Mouse (Mus musculus) lung, adult 18-20 months (tissue): ENCODE measurements around the gene Steap3.

Source experiments
- DNase-seq, 2 experiments: peaks; one replicate each; pipeline ENCODE4 v3.0.0; 2022; ENCODE audit warnings: mixed read lengths in 2 of 2

Steap3 gene

GRCm38 (mm10) chr1:120196724-120197123 is 75.8 kb downstream of the Steap3 start:
- no peak for DNase-seq

GRCm38 (mm10) chr1:120195947-120196346 is 76.6 kb downstream of the Steap3 start:
- no peak for DNase-seq

- DNase-seq: no peak
Measured at GRCm38 (mm10) chr1:120193586-120193985, 78.9 kb downstream of the Steap3 start.

DNA sequence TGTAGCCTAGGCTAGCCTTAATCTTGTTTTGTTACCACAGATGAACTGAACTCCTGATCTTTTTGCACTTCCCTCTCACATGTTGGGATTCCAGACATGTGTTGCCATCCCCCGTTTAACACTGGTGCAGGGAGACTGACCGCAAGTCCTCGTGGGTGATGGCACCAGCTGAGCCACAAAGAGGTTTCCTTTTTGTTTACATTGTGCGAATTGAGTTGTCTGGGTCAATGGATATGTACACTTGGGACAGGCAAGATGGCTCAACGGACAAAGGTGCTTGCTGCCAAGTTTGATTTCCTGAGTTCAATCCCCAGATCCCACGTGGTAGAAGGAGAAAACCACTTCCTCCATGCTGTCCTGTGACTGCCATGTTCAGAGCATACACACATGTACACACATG is 80.2 kb downstream of the Steap3 start:
- no peak for DNase-seq

DNA sequence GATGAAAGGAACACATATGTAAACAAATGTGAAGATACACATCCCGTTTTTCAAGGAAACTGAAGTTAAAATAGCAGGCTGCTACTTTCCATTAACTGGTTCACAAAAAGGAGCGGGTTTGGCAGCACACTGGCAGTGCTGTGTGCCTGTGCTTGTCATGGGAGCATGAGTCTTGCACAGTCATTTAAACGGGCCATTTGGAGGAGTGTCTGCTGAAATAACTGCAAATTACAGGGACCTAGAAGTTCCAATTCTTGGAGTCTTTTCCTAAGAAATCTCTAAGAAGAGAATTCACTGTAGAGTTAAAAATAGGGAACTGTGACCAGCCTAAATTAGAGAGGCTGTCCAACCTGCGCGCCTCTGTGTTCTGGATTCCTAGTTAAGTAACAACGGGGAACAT is 81.6 kb downstream of the Steap3 start:
- no peak for DNase-seq

DNA sequence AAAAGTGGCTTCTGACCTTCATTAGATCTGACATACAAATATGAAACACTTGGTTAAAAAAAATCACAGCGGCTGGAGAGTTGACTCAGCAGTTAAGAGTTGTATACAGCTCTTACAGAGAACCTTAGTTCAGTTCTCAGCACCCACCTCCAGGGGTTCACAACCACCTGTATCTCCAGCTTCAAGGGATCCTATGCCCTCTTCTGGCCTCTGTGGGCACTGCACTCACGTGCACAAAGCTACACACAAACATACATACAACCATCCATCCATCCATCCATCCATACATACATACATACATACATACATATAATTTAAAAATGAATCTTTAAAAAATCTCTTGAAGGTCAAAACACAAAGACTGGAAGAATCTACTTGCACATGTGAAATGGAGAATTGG is 82.2 kb downstream of the Steap3 start:
- no peak for DNase-seq

DNA sequence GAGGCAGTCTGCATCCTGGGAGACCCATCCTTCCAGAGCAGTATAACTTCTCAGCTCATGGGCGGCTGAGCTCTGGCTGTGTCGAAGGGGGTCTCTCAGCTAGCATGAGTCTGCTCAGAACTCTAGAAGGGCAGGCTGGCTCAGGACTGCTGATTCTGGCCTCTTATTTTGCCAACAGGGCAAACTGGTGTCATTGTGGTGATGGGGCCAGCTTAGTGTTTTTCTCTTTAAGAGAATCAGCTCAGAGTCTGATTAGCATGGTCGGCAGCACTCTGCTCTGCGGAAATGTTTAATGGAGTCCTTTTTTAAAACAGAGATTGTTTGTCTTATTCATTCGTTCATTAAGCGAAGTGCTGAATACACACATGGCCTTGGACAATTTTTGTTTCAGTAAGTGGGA is 83.3 kb downstream of the Steap3 start:
- DNase-seq: no peak

DNA sequence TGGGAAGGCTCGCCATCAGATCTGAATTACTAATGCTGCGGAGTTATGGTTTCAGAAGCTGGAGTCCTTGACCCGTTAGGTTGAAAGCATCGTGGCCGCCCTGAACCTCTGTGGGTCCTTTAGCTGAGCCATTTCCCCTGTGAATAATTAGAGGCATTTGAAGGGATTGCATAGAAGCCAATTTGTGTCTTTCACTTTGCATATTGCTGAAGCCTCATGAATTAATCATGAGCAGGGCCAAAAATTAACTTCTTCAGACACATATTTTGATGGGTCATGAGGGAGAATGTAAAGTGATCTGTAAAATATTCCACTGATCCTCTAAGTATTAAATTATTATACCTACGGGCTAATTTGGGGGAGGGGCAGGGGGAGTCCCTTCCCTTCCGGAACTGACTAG is 85.4 kb downstream of the Steap3 start:
- DNase-seq: no peak

- DNase-seq: no peak
Measured at GRCm38 (mm10) chr1:120186655-120187054, 85.8 kb downstream of the Steap3 start.

DNA sequence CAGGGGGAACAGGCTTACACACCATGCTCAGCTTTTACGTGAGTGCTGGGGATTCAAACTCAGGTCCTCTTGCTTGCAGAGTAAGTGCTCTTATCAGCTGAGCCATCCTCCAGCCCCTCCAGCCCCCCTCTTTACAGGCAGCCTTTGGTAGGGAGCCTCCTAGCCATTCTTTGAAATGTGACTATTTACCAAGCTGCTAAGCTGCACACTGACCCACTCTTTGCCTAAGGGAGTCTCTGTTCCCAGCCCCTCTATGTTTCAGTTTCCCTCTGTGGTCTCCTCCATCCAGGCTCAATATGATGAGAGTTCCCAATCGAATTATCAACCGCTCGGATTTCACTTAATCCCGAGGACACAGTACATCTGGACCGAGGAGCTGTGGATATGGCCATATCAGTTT is 86.3 kb downstream of the Steap3 start:
- DNase-seq: no peak

DNA sequence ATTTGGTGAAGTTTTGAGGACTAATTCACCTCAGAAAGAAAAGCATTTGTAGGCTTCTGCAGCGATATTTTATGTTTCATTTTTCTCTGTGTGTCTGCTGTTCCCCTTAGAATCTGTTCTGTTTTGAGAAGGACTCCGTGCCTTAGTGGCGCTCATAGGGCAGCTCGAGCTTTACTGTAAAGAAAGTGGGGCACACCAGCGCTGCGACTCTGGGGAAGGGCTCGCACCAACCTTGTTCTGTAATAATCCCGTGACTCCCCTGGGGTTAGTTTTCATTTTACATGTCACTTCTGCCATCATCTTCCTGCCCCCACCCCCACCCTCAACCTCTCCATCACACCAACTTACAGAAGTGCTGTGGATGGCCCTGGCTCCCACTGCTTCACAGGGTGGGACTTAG is 95.4 kb downstream of the Steap3 start:
- DNase-seq: no peak

- DNase-seq: peak; percentile 10 to 44
Measured at GRCm38 (mm10) chr1:120176313-120176712, 96.2 kb downstream of the Steap3 start.

DNA sequence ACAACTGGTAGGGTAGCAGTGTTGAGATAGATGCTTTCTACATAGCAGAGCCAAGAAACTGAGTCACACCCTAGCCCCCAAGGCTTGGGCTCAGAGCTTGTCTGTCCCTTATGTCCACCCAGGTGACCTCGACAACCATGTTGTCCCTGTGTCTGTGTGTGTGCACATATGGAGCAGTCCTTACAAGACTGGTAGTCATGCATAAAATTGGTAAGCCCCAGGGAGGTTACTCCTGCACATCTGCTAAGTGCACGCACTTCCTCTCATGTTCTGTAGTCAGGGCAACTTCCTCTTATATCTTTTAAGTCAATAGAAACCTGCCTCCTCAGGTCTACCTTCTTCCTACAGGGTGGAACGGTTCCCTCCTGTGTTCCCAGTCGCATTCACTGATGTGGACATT is 97.5 kb downstream of the Steap3 start:
- DNase-seq: no peak

DNA sequence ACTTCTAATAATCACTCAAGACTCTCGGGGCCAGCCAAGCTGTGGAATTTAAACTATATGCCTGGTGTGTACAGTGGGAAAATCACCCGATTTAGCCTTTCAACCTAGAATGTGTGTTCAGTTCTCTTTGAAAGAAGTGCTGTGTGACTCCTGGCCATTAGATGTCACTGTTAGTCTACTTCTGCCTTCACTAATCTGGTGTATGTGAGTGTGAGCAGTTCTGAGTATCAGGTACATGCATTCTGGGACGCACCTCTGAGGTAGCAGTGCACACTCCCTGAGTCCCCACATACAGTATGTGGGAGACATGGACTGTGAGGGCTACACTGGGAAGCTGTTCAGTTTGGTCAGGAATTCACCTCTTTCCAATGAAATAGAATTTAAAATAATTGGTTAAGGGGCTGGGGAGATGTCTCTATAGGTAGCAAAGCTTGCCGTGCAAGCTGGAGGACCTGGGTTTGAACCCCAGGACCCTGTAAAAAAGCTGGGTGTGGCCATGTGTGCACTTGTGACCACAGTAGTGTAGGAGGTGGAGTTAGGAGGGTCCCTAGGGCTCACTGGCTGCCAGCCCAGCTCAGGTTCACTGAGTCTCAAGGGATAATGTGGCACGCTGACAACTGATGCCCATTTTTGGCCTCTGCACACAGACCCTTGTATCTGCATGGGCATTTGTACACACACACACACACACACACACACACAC is 100.5 kb downstream of the Steap3 start:
- no peak for DNase-seq

DNA sequence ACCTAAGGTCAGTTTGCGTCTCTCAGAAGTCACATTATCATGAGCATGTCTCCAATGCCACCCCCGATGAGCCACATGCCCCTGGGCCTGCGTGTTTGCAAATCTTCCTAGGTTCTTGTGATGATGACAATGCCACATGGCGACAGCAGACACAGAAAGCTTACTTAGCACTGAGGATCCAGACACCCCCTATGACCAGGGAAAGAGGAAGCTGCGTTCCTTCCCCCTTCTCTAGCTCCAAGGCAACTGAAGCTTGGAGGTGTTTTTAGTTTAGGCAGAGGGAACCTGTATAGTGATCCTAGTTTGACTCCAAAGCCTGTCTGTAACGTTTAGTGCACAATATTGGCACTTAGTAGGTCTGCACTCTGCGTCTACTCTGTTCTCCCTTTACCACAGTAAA is 102.2 kb downstream of the Steap3 start:
- no peak for DNase-seq

- DNase-seq: no peak
Measured at GRCm38 (mm10) chr1:120168674-120169073, 103.8 kb downstream of the Steap3 start.

DNA sequence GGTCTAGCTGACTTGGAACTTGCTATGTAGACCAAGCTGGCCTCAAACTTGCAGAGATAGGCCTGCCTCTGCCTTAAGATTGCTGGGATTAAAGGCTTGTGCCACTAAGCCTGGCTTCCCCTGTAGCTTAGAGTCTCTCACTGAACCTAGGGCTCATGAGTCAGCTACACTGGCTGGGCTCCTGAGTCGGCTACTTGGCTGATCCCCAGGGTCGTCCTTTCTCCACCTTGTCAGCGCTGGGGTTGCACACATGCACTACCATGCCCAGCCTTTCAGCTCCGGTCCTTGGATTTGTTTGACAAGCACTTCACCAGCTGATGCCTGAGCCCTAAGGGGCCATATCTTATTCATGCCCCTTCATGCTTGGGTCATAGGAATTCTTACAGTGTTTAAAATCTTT is 104.5 kb downstream of the Steap3 start:
- DNase-seq: no peak

GRCm38 (mm10) chr1:120162616-120163015 is 109.9 kb downstream of the Steap3 start:
- no peak for DNase-seq

DNA sequence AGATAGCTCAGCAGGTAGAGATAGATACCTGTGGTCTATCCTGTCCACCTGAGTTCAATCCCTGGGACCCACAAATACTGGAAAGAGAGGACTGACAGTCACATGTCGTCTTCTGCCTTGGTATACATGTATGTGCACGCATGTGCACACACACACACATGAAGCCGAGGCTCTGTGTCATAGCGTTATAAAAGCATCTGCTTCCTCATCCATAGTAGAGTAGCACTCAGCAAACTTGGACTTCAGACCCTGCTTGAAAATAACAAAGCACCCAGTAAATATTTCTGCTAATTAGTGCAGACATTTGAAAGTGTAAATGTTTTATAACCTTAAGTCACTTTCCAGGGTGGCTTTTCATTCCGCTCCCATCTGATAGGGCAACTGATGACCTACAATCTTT is 111.0 kb downstream of the Steap3 start:
- no peak for DNase-seq

DNA sequence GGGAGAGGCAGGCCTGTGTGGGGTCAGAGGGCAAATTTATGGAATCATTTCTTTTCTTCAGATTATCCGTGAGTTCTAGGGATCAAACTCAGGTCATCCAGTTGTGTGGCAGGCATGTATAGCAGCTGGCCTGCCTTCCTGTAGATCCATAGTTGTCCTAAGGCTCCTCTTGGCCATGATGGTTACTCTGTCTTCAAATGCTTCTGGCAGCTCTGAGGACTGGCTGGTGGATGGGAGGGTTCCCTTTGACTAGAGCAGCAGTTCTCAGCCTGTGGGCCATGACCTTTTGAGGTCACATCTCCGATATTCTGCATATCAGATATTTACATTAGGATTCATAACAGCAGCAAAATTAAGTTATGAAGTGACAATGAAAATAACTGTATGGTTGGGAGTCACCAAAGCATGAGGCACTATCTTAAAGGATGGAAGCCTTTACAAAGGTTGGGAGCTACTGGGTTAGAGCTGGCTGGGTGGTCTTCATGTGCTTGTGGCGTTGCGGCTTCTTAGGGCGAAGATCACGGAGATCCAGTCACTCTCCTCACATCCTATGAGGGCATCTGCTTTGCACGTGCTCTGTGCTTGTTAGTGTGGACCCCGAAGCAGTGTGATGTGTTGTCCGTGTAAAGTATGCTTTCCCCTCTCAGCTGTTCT is 113.9 kb downstream of the Steap3 start:
- DNase-seq: no peak

DNA sequence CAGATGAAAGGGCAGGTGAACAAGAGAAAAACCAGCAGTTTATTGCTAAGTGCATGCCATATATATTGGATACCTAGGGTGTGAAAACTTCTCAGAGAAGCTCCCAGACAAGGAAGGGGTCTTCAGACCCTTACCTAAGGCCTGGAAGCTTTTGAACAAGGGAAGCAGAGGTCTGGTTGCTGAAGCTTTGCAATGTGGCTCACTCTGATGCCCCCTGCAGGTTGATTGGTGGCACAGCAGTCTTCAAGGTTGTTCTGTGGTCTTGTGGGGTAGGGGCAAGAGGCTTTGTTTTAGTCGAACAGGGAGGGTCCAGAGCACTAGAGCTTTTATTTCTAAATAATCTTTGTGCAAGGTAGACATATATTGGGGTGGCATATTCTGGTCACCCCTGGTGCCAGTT is 117.2 kb downstream of the Steap3 start:
- DNase-seq: peak; percentile 9 to 32

- no peak for DNase-seq
Measured at GRCm38 (mm10) chr1:120154232-120154631, 118.3 kb downstream of the Steap3 start.

GRCm38 (mm10) chr1:120146994-120147393 is 125.5 kb downstream of the Steap3 start:
- DNase-seq: no peak

DNA sequence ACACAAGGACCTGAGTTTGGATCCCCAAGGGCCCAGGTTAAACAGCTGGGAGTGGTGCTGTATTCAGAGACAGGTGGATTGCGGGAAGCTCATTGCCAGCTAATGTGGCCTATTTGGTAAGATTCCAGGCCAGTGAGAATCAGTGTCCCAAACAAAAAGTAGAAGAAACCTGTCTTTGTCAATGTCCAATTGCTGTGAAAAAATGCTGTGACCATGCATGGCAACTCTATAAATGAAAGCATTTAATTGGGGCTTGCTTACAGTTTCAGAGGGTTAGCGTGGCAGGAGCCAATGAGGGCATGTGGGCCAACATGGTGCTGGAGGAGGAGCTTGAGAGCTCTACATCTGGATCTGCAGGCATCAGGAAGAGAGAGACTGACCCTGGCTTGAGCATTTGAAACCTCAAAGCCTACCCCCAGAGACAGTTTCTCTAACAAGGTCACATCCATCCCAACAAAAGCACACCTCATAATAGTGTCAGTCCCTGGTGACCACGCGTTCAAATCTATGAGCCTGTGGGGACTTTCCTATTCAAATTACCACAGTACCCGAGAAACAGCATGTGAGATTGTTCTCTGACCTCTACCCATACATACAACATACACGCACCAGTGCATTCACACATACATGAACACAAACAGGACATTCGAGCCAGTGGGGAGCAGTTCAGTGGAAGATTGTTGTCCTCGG is 126.8 kb downstream of the Steap3 start:
- no peak for DNase-seq
